Mouse (Mus musculus): ENCODE measurements around the gene Tap2.

DNA sequence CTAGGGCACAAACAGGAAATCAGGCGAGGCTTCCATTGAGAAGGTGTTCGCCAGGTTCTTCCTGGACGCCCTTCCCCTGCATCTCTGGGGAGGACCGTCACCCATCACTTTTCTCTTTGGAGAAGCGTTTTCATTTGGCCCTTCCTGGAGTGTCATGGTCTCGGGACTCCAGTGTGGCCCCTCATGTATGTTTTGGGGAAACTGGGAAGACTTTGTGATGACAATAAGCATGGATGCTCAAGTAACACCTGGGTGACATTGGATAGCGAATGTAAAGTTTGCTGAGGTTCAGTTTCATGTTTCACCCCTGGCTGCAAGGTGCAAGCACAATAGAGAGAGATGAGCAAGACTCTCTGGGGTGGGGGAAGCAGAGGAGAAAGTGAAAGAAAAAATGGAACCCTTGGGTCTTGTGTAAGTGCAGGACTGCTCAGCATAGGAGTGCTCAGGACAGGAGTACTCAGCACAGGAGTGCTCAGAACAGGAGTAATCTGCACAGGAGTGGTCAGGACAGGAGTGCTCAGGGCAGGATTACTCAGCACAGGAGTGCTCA lies 1.7 kb upstream of the Tap2 start:
- TF ChIP-seq CTCF (IDR thresholded peaks at IDR 0.05; ENCODE audit: insufficient read depth, low read depth, low read length): no peak
- no peak for TF ChIP-seq POLR2A (IDR thresholded peaks at IDR 0.05; ENCODE audit: insufficient read depth, low read depth, low read length)
